Mouse (Mus musculus): ENCODE results near the gene Lzts2.

The Lzts2 gene

GRCm38 (mm10) chr19:45014335-45014971 is at the start of gene Lzts2:
Gene Lzts2, plus strand, starts transcription at chr19:45014414.
- DNase-seq (ENCODE audit: low spot score), result no peak

- DNase-seq (ENCODE audit: low spot score), result no peak
These were observed 48.2 kb upstream of the Lzts2 start for GRCm38 (mm10) chr19:44965978-44966377.

GRCm38 (mm10) chr19:44968329-44968728 is 45.9 kb upstream of the Lzts2 start:
- no peak for DNase-seq (ENCODE audit: low spot score)

GRCm38 (mm10) chr19:44976636-44977035 is 37.6 kb upstream of the Lzts2 start:
- no peak for DNase-seq (ENCODE audit: low spot score)

- no peak for DNase-seq (ENCODE audit: low spot score)
These were observed 37.1 kb upstream of the Lzts2 start for GRCm38 (mm10) chr19:44977148-44977547.

- DNase-seq (ENCODE audit: low spot score), result no peak
These were observed 33.4 kb upstream of the Lzts2 start for GRCm38 (mm10) chr19:44980787-44981186.

GRCm38 (mm10) chr19:44982477-44983115 is 31.6 kb upstream of the Lzts2 start:
- DNase-seq (ENCODE audit: low spot score), result no peak

GRCm38 (mm10) chr19:44983366-44983765 is 30.8 kb upstream of the Lzts2 start:
- no peak for DNase-seq (ENCODE audit: low spot score)

- no peak for DNase-seq (ENCODE audit: low spot score)
These were observed 29.8 kb upstream of the Lzts2 start for GRCm38 (mm10) chr19:44984420-44984819.

GRCm38 (mm10) chr19:44985159-44985988 is 28.8 kb upstream of the Lzts2 start:
- DNase-seq (ENCODE audit: low spot score), result no peak

GRCm38 (mm10) chr19:44987004-44987403 is 27.2 kb upstream of the Lzts2 start:
- DNase-seq (ENCODE audit: low spot score), result no peak

GRCm38 (mm10) chr19:44987851-44988250 is 26.4 kb upstream of the Lzts2 start:
- no peak for DNase-seq (ENCODE audit: low spot score)

- DNase-seq (ENCODE audit: low spot score), result no peak
These were observed 25.9 kb upstream of the Lzts2 start for GRCm38 (mm10) chr19:44988321-44988720.

GRCm38 (mm10) chr19:44988831-44989566 is 25.2 kb upstream of the Lzts2 start, which contains the start of gene Sema4g:
Gene Sema4g, plus strand, starts transcription at chr19:44989101.
- DNase-seq (ENCODE audit: low spot score), result peak; percentile 22

GRCm38 (mm10) chr19:44989567-44990495 is 24.4 kb upstream of the Lzts2 start:
- no peak for DNase-seq (ENCODE audit: low spot score)

- DNase-seq (ENCODE audit: low spot score), result no peak
These were observed 23.2 kb upstream of the Lzts2 start for GRCm38 (mm10) chr19:44991031-44991430.

- no peak for DNase-seq (ENCODE audit: low spot score)
These were observed 22.0 kb upstream of the Lzts2 start for GRCm38 (mm10) chr19:44992246-44992645.

- no peak for DNase-seq (ENCODE audit: low spot score)
These were observed 21.5 kb upstream of the Lzts2 start for GRCm38 (mm10) chr19:44992712-44993111.

- DNase-seq (ENCODE audit: low spot score), result no peak
These were observed 16.4 kb upstream of the Lzts2 start for GRCm38 (mm10) chr19:44997786-44998185.

- DNase-seq (ENCODE audit: low spot score), result no peak
These were observed 14.6 kb upstream of the Lzts2 start for GRCm38 (mm10) chr19:44999647-45000046.

GRCm38 (mm10) chr19:45002301-45002700 is 11.9 kb upstream of the Lzts2 start:
- DNase-seq (ENCODE audit: low spot score), result no peak

Data from ovary, postnatal 14 days (tissue).